Mouse (Mus musculus) heart, embryonic 10.5 days (tissue): ENCODE results near the gene Zfp566. TPM values are rescaled to one million over a fixed set of nuclear protein-coding genes. Genes with fewer than 3 reads are reported as not detected.

Experiments used
- DNase-seq: peaks from one replicate; pipeline ENCODE4 v3.0.0-alpha.2; 2017; ENCODE audit warnings: low spot score
- H3K27ac ChIP-seq: fragments of 300-500 bp; sonication (generic); 2 replicates; pipeline ENCODE4 v1.5.1; 2016; ENCODE audit warnings: mild to moderate bottlenecking
- H3K27me3 ChIP-seq: fragments of 300-500 bp; sonication (generic); 2 replicates; pipeline ENCODE4 v1.6.1; 2016; ENCODE audit warnings: mild to moderate bottlenecking; ENCODE audit not compliant: poor library complexity, insufficient read depth, severe bottlenecking
- H3K36me3 ChIP-seq: fragments of 300-500 bp; sonication (generic); 2 replicates; pipeline ENCODE4 v1.6.1; 2016; ENCODE audit warnings: mild to moderate bottlenecking, moderate library complexity
- H3K4me1 ChIP-seq: fragments of 300-500 bp; sonication (generic); 2 replicates; pipeline ENCODE4 v1.6.1; 2016; ENCODE audit warnings: mild to moderate bottlenecking
- H3K4me3 ChIP-seq: fragments of 300-500 bp; sonication (generic); 2 replicates; pipeline ENCODE4 v1.5.1; 2016; ENCODE audit warnings: mild to moderate bottlenecking, moderate library complexity
- H3K9me3 ChIP-seq: fragments of 300-500 bp; sonication (generic); 2 replicates; pipeline ENCODE4 v1.6.1; 2016; ENCODE audit warnings: mild to moderate bottlenecking, moderate library complexity
- WGBS: fragments of 180-500 bp; shearing (Covaris S2); methylation state at CpG from one replicate; pipeline ENCODE4 v1.1.7; 2016; 5-methylcytosine and 5-hydroxymethylcytosine counted together
- polyA plus RNA-seq: library from polyadenylated mRNA; unstranded; fragments of >200 nt; fragmentation: Nextera tagmentation; extraction: Ambion mirVana; gene quantifications from 2 replicates; pipeline ENCODE4 v1.2.1, GENCODE M21; 2016

The Zfp566 gene
- polyA plus RNA-seq, 1 experiment from 2014 or later = 10.7 TPM

- peaks cover 17% of the 10 kb centered on the region for H3K36me3 ChIP-seq
- H3K27ac ChIP-seq = peak overlapping the region; percentile 97
- no peaks in the 10 kb centered on the region for H3K27me3 ChIP-seq
- 60% methylated on average over 6 of the region's 6 CpGs for WGBS
- no peaks in the 10 kb centered on the region for H3K9me3 ChIP-seq
- H3K4me1 ChIP-seq = peaks cover 28% of the 10 kb centered on the region
- DNase-seq = no peak
- H3K4me3 ChIP-seq = peak overlapping the region; percentile 81
Measured at GRCm38 (mm10) chr7:30093918-30094415, 3.6 kb upstream of the Zfp566 start.

- H3K27ac ChIP-seq = no peak overlapping the region
- H3K4me3 ChIP-seq = no peak overlapping the region
- peaks cover 9% of the 10 kb centered on the region for H3K36me3 ChIP-seq
- no peaks in the 10 kb centered on the region for H3K9me3 ChIP-seq
- DNase-seq = no peak
- no peaks in the 10 kb centered on the region for H3K27me3 ChIP-seq
- 80% methylated on average over 9 of the region's 9 CpGs for WGBS
- peaks cover 32% of the 10 kb centered on the region for H3K4me1 ChIP-seq
Measured at GRCm38 (mm10) chr7:30092666-30093065, 2.3 kb upstream of the Zfp566 start.

DNA sequence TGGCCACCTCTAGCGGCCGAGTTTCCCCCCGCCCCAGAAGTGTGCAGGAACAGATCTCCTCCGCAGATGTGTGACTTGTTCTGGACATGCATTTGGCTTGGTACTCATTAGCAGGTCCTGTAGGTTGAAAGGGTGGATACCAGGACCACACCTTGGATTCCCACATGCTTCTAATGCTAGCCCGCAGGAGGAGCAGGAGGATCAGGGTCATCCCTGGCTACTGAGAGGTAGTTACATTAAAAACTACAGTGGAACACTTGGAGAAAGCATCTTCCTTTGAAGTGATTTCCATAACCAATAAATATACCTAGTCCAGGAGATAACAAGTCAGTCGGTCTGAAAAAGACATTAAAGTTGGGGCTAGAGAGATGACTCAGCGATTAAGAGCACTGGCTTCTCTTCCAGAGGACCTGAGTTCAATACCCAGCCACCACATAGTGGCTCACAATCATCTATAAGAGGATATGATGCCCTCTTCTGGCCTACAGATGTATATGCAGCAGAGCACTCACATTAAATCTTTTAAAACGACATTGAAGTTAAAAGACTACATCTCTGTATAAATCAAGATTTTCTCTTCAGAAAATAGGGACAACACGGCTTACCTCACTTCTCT, 751 bp upstream of the Zfp566 start:
- peaks cover 11% of the 10 kb centered on the region for H3K36me3 ChIP-seq
- peaks cover 24% of the 10 kb centered on the region for H3K4me1 ChIP-seq
- H3K4me3 ChIP-seq = peak overlapping the region; percentile 82
- H3K9me3 ChIP-seq = no peaks in the 10 kb centered on the region
- 9% methylated on average over 9 of the region's 9 CpGs for WGBS
- peak overlapping the region; percentile 90 for H3K27ac ChIP-seq
- no peak for DNase-seq
- no peaks in the 10 kb centered on the region for H3K27me3 ChIP-seq

DNA sequence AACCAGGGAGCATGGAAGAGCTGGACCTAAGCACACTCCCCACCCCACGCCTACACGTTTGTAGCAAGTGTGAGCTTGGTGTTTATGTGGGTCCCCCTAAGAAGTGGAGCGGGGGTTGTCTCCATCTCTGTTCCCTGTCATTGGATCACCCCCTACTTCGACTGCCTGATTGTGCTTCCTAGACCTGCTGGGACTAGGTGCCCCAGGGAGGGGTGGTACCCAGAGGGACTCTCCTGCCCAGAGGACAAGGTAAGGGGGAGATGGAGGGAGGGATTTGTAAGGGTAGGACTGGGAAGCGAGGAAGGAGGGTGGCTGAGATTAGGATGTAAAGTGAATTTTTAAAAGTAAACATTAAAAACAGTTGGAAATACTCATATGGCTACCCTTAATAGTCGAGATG, 922 bp downstream of the Zfp566 start:
- Histone ChIP-seq H3K27me3 (no peaks in the 10 kb centered on the region), H3K9me3 (peaks cover 3% of the 10 kb centered on the region), H3K36me3 (peaks cover 28% of the 10 kb centered on the region), H3K27ac (peak overlapping the region; percentile 90), H3K4me3 (peak overlapping the region; percentile 82), H3K4me1 (peaks cover 19% of the 10 kb centered on the region)
- DNase-seq = no peak
- WGBS = 25% methylated on average over 6 of the region's 6 CpGs

- 90% methylated on average over 9 of the region's 9 CpGs for WGBS
- no peak overlapping the region for H3K4me3 ChIP-seq
- H3K36me3 ChIP-seq = peaks cover 52% of the 10 kb centered on the region
- no peak overlapping the region for H3K27ac ChIP-seq
- no peaks in the 10 kb centered on the region for H3K27me3 ChIP-seq
- H3K9me3 ChIP-seq = peaks cover 3% of the 10 kb centered on the region
- DNase-seq = no peak
- peaks cover 11% of the 10 kb centered on the region for H3K4me1 ChIP-seq
Measured at GRCm38 (mm10) chr7:30086524-30086923, 3.8 kb downstream of the Zfp566 start.

- DNase-seq = peak; percentile 93
- H3K4me1 ChIP-seq = peaks cover 7% of the 10 kb centered on the region; the same call in 1 of the 2 replicates
- peaks cover 22% of the 10 kb centered on the region for H3K36me3 ChIP-seq
- H3K9me3 ChIP-seq = no peaks in the 10 kb centered on the region
- under 1% methylated on average over 50 of the region's 50 CpGs for WGBS
- H3K4me3 ChIP-seq = peak within 1 kb of the TSS; percentile 91
- H3K27me3 ChIP-seq = no peaks in the 10 kb centered on the region
- H3K27ac ChIP-seq = peak within 1 kb of the TSS; percentile 92
Measured at GRCm38 (mm10) chr7:30072146-30073028, 17.9 kb downstream of the Zfp566 start, which contains the start of gene Zfp82. TSS of gene Zfp82 (minus strand) at chr7:30072900.

- 86% methylated on average over 5 of the region's 5 CpGs for WGBS
Measured at GRCm38 (mm10) chr7:30064622-30065021, 25.7 kb downstream of the Zfp566 start.

GRCm38 (mm10) chr7:30062478-30062877, 27.8 kb downstream of the Zfp566 start:
- no peak for DNase-seq
- Histone ChIP-seq H3K27ac (no peak overlapping the region), H3K36me3 (peaks cover 49% of the 10 kb centered on the region), H3K4me3 (no peak overlapping the region), H3K4me1 (no peaks in the 10 kb centered on the region), H3K27me3 (no peaks in the 10 kb centered on the region), H3K9me3 (no peaks in the 10 kb centered on the region)
- 84% methylated on average over 5 of the region's 5 CpGs for WGBS

More at GRCm38 (mm10) chr7:30064622-30065021, 25.7 kb downstream of the Zfp566 start:
- no peak overlapping the region for H3K27ac ChIP-seq
- no peaks in the 10 kb centered on the region for H3K9me3 ChIP-seq
- H3K27me3 ChIP-seq = no peaks in the 10 kb centered on the region
- no peak for DNase-seq
- no peak overlapping the region for H3K4me3 ChIP-seq
- H3K36me3 ChIP-seq = peaks cover 54% of the 10 kb centered on the region
- no peaks in the 10 kb centered on the region for H3K4me1 ChIP-seq

DNA sequence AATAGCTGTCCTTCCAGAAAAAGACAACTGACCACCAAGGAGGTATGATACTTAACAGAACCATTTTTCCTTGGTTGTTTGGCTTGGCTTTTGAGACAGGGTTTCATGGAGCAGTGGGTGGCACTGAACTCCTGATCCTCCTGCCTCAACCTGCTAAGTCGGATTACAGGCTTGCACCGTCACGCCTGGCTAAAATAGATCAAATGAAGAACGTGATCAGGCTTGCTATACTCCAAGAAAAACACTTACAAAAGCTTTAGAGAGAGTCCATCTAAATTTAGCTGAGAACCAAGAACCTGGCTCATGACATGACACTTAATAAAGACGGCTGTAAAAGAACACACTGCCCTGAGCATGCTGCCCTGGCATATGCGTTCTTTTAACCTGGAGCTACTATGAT, 30.0 kb downstream of the Zfp566 start:
- Histone ChIP-seq H3K4me3 (no peak overlapping the region), H3K27me3 (no peaks in the 10 kb centered on the region), H3K27ac (no peak overlapping the region), H3K36me3 (peaks cover 59% of the 10 kb centered on the region), H3K4me1 (no peaks in the 10 kb centered on the region), H3K9me3 (no peaks in the 10 kb centered on the region)
- WGBS = 66% methylated on average over 6 of the region's 6 CpGs
- DNase-seq = no peak

GRCm38 (mm10) chr7:30053591-30053990, 36.7 kb downstream of the Zfp566 start:
- Histone ChIP-seq H3K4me3 (no peak overlapping the region), H3K4me1 (peaks cover 9% of the 10 kb centered on the region; the same call in 1 of the 2 replicates), H3K27ac (no peak overlapping the region), H3K36me3 (peaks cover 23% of the 10 kb centered on the region), H3K27me3 (no peaks in the 10 kb centered on the region), H3K9me3 (no peaks in the 10 kb centered on the region)
- 5% methylated on average over 3 of the region's 3 CpGs for WGBS
- no peak for DNase-seq

GRCm38 (mm10) chr7:30050882-30051548, 39.3 kb downstream of the Zfp566 start, which contains the start of gene Zfp14:
TSS of gene Zfp14 (minus strand) at chr7:30051380.
- DNase-seq = peak; percentile 97

DNA sequence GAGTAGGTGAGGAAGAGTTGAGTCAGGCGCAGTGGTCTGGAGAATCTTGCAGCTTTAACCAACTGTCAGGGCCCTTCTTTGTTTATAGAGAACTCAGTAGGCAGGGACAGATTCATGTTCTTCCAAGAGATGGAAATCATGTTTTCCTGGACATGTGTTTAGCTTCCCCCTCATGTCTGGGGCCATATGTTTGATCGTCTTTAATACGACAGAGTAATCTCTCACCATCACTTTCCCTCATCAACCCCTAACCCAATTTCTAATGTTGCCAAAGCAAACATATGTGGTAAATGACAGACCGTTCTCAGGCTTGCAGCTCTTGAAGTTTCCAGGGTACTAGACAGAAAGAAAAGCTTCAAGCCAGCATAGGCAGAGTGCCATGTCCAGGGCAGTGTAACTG, 42.2 kb downstream of the Zfp566 start:
- no peak for DNase-seq
- Histone ChIP-seq H3K27me3 (no peaks in the 10 kb centered on the region), H3K4me1 (peaks cover 13% of the 10 kb centered on the region; the same call in 1 of the 2 replicates), H3K27ac (no peak overlapping the region), H3K9me3 (no peaks in the 10 kb centered on the region), H3K4me3 (no peak overlapping the region), H3K36me3 (no peaks in the 10 kb centered on the region)
- 77% methylated on average over 4 of the region's 4 CpGs for WGBS

More at GRCm38 (mm10) chr7:30050882-30051548, 39.3 kb downstream of the Zfp566 start, which contains the start of gene Zfp14:
- under 1% methylated on average over 40 of the region's 40 CpGs for WGBS
- Histone ChIP-seq H3K27ac (peak within 1 kb of the TSS; percentile 87), H3K9me3 (no peaks in the 10 kb centered on the region), H3K36me3 (peaks cover 8% of the 10 kb centered on the region), H3K4me3 (peak within 1 kb of the TSS; percentile 76), H3K27me3 (no peaks in the 10 kb centered on the region), H3K4me1 (peaks cover 13% of the 10 kb centered on the region; the same call in 1 of the 2 replicates)
